Mouse (Mus musculus) limb, embryonic 11.5 days (tissue): ENCODE measurements at regions not wholly inside any gene's neighbourhood (a gene's known extent, or its start where the extent isn't known, plus 50 kb on each side); places are given as distances from the start of the nearest gene placed in this dataset.
"Not testable (repeated sequence)": the region's sequence is repeated elsewhere in the genome, so short reads cannot be mapped to it uniquely, and the experiment has no call there.

Source experiments
- ATAC-seq: fragments of 200-750 bp; cut with Nextera tagmentation; 2 replicates; pipeline ENCODE4 v1.8.0; 2017; ENCODE audit warnings: low read depth; ENCODE audit not compliant: insufficient number of reproducible peaks, low FRiP score, low TSS enrichment
- DNase-seq: peaks from one replicate; pipeline ENCODE4 v3.0.0-alpha.2; 2015; ENCODE audit warnings: low spot score
- H3K27ac ChIP-seq: fragments of 300-500 bp; sonication (generic); replicated peaks from 2 replicates; pipeline ENCODE4 v1.5.1; 2014; ENCODE audit warnings: low read depth, mild to moderate bottlenecking, low read length
- H3K27me3 ChIP-seq: fragments of 300-500 bp; sonication (generic); 2 replicates; pipeline ENCODE4 v1.6.1; 2014; ENCODE audit warnings: mild to moderate bottlenecking, low read length, mixed read lengths; ENCODE audit not compliant: control insufficient read depth, insufficient read depth
- H3K36me3 ChIP-seq: fragments of 300-500 bp; sonication (generic); 2 replicates; pipeline ENCODE4 v1.6.1; 2014; ENCODE audit warnings: mild to moderate bottlenecking, low read length, moderate library complexity, mixed read lengths; ENCODE audit not compliant: control insufficient read depth, insufficient read depth
- H3K4me1 ChIP-seq: fragments of 300-500 bp; sonication (generic); 2 replicates; pipeline ENCODE4 v1.6.1; 2014; ENCODE audit warnings: low read length, mixed read lengths; ENCODE audit not compliant: control insufficient read depth, insufficient read depth
- H3K4me2 ChIP-seq: fragments of 300-500 bp; sonication (generic); 2 replicates; pipeline ENCODE4 v1.6.1; 2014; ENCODE audit warnings: low read depth, mild to moderate bottlenecking, moderate library complexity; ENCODE audit not compliant: severe bottlenecking
- H3K4me3 ChIP-seq: fragments of 300-500 bp; sonication (generic); 2 replicates; pipeline ENCODE4 v1.5.1; 2014; ENCODE audit warnings: low read depth, low read length
- H3K9ac ChIP-seq: fragments of 300-500 bp; sonication (generic); 2 replicates; pipeline ENCODE4 v1.6.1; 2014; ENCODE audit warnings: mild to moderate bottlenecking, low read length
- H3K9me3 ChIP-seq: fragments of 300-500 bp; sonication (generic); 2 replicates; pipeline ENCODE4 v1.6.1; 2016; ENCODE audit warnings: low read length; ENCODE audit not compliant: control insufficient read depth
- WGBS: fragments of 180-500 bp; shearing (Covaris S2); extraction: QIAGEN DNeasy Blood & Tissue Kit; methylation state at CpG from one replicate; pipeline ENCODE4 v1.1.7; 2014; 5-methylcytosine and 5-hydroxymethylcytosine counted together

DNA sequence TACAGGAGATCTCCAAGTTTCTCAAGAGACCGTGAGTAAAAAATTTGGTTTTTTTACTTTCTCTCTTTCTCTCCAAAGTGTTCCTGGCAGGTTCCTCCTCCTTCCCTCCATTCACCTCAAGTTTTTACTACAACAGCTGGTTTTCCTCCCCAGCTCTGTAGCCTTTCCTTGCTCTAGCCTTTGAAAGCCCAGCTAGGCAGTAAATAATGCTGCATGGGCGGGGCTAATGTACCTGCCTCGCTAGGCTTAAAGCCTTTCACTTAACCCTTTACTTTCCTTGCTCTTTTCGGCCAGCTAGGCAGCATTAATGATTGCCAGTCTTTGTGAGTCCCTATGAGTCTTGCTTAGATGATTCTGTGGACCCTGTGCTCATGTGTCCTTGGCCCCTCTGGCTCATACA lies 720.0 kb upstream of the Adam24 start:
- Histone ChIP-seq H3K4me1 (no peaks in the 10 kb centered on the region), H3K4me3 (no peak overlapping the region), H3K36me3 (no peaks in the 10 kb centered on the region), H3K4me2 (no peak overlapping the region), H3K9me3 (no peaks in the 10 kb centered on the region), H3K27me3 (no peaks in the 10 kb centered on the region), H3K9ac (no peak overlapping the region), H3K27ac (no peak overlapping the region)
- ATAC-seq = peak; percentile 79; the same call in 1 of the 2 replicates
- WGBS = 24% methylated on average over 4 of the region's 4 CpGs
- DNase-seq = peak; percentile 48

DNA sequence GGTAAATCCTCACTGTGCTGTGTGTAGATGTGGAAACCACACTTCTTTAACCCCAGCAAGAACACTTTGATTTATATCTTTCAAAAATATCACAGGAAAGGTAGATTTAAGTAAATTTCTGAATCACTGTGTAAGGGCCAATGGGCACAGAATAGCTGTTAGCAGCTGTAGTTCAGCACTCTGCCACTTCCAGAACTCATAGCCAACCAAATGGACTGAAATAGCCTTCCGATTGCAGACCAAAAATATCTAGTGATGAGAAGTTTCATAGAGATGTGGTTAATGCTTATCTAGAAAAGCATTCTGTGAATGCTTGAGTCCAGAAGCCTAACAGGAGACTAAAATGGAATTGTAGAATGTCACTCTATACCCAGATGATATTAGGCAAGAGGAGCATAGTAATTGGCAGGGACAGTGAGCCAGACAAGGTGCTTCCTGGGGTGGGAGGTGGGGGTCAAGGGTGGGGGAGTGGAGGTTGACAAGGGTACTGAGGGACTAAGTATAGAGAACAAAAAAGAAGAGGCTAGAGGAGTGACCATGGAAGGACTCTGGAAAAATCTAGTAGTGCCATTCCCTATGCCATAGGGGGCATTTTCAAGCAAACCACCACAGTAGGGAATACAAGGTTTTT lies 669.6 kb upstream of the Adam24 start:
- no peak overlapping the region for H3K9ac ChIP-seq
- H3K4me3 ChIP-seq = no peak overlapping the region
- DNase-seq (no peak), ATAC-seq (no peak)
- no peaks in the 10 kb centered on the region for H3K36me3 ChIP-seq
- no peaks in the 10 kb centered on the region for H3K27me3 ChIP-seq
- 88% methylated on average over 1 of the region's 1 CpGs for WGBS
- H3K27ac ChIP-seq = no peak overlapping the region
- no peaks in the 10 kb centered on the region for H3K9me3 ChIP-seq
- H3K4me2 ChIP-seq = no peak overlapping the region
- H3K4me1 ChIP-seq = no peaks in the 10 kb centered on the region

DNA sequence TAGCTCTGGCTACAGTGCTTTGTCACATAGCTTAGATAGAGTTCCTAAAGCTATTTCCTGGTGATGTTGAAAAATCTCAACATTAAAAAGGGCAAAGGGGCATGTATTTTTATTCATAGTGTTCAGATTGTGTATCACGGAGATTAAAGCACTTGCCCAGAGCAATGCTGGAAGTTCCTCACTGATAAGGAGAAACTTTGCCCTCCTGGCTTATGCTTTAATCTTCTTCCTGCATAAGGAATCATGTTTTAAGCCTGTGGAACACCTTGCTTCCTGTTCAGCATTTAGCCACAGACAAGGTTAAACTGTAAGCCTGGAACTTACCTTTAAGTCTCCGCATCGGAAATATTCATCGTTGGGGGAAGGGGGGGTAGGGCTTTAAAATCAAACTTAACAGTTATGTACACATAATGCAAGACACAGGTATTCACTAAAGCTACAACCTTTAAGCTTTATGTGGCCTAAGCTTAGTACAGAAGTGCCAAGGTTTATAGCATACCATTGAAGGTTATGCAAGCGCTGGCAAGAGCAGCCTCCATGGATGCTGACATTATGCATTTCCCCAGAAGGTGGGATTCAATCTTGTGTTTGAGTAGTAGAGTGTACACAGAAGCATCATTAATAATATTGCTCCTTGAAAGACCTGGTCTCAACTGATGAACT lies 655.5 kb upstream of the Adam24 start:
- no peak overlapping the region for H3K4me3 ChIP-seq

DNA sequence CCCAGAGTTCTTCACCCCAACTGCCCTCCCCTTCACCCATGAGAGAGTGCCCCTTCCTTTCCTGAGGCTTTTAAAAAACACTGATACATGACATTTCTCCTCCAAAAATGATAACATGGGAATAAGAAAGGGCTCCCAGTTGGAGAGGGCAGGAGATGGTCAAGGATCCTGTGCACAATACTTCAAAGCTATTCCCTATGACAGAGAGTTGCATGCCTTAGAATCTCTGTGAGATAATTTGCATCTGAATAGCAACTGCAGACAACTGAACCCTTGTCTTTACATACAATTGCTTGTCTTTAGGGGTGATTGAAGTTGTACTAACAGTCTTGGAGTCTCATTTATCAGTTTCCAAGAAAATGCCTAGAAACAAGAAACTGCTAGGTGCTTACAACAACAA lies 610.7 kb upstream of the Adam24 start:
- no peaks in the 10 kb centered on the region for H3K9me3 ChIP-seq
- H3K27ac ChIP-seq = no peak overlapping the region
- no peak overlapping the region for H3K9ac ChIP-seq
- no peaks in the 10 kb centered on the region for H3K27me3 ChIP-seq
- ATAC-seq = no peak
- H3K36me3 ChIP-seq = no peaks in the 10 kb centered on the region
- no peaks in the 10 kb centered on the region for H3K4me1 ChIP-seq
- no peak for DNase-seq
- H3K4me3 ChIP-seq = no peak overlapping the region
- no peak overlapping the region for H3K4me2 ChIP-seq

More for the DNA sequence above, 655.5 kb upstream of the Adam24 start:
- Histone ChIP-seq H3K27me3 (no peaks in the 10 kb centered on the region), H3K9me3 (no peaks in the 10 kb centered on the region), H3K9ac (no peak overlapping the region), H3K4me1 (no peaks in the 10 kb centered on the region), H3K36me3 (no peaks in the 10 kb centered on the region), H3K27ac (no peak overlapping the region), H3K4me2 (no peak overlapping the region)
- WGBS = 91% methylated on average over 5 of the region's 5 CpGs
- DNase-seq (no peak), ATAC-seq (no peak)

DNA sequence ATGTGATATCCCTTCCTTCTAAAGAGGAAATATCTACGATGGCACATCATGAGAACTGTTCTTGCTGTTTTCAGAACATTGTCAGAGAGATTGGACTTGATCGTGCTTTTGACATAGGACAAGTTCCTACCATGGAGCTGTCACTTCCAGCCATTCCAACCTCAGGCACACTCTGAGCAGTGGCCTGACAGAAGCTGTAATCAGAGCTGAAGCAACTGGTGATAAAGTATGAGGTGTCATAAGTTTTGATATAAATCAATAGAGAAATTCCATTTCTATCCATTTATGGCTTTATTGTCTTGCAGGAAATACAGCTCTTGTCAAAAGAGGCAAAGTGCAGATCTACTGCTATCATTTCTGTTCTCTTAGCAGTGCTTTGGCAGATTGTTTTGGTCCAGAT lies 603.7 kb upstream of the Adam24 start:
- Histone ChIP-seq H3K36me3 (no peaks in the 10 kb centered on the region), H3K27me3 (no peaks in the 10 kb centered on the region), H3K9ac (no peak overlapping the region), H3K9me3 (no peaks in the 10 kb centered on the region), H3K4me1 (no peaks in the 10 kb centered on the region), H3K4me2 (no peak overlapping the region), H3K27ac (no peak overlapping the region), H3K4me3 (no peak overlapping the region)
- WGBS = 87% methylated on average over 2 of the region's 2 CpGs
- no peak for DNase-seq
- ATAC-seq = no peak

DNA sequence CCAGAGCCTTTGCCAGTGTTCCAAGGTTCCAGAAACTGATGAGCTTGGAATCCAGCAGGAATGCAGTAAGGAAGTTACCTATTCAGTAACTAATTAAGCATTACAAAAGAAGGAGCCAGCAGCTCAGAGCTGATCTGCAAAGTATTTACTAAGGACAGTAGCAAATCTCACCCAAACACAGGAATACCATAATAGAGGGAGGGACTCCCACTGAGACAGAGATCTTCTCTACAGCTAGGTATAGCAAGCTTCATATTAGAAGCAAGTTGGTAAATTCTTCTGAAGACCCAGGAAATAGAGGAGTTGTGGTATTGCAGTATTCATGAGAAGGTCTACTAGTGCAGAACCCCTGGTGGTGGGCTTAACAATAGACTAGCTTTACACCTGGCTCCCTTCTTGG lies 593.9 kb upstream of the Adam24 start:
- H3K4me3 ChIP-seq, DNase-seq, H3K27ac ChIP-seq, ATAC-seq, H3K9me3 ChIP-seq, H3K4me1 ChIP-seq, H3K36me3 ChIP-seq, H3K4me2 ChIP-seq, H3K9ac ChIP-seq, H3K27me3 ChIP-seq: not testable (repeated sequence)

DNA sequence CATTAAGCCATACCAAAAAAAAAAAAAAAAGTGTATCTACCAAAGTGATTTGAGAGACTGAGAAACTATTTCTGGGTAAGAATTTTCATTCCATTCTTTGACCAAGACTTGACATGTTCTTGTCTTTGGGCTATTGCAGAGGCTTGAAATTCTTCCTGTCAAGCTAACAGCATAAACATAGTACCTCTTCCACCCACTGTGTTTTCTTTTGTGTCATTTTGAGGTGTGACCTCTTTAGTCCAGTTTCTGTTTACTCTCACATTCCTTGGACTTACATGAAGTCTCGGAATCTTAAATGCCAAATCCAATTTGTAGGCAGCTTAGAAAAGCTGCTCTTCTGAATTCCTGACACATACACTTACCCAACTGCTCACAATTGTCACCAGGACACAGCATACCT lies 590.7 kb upstream of the Adam24 start:
- Histone ChIP-seq H3K27ac (no peak overlapping the region), H3K9ac (no peak overlapping the region), H3K36me3 (no peaks in the 10 kb centered on the region), H3K27me3 (no peaks in the 10 kb centered on the region), H3K9me3 (no peaks in the 10 kb centered on the region), H3K4me1 (no peaks in the 10 kb centered on the region), H3K4me2 (no peak overlapping the region), H3K4me3 (no peak overlapping the region)
- ATAC-seq = no peak
- no peak for DNase-seq
- WGBS = 78% methylated on average over 1 of the region's 1 CpGs

DNA sequence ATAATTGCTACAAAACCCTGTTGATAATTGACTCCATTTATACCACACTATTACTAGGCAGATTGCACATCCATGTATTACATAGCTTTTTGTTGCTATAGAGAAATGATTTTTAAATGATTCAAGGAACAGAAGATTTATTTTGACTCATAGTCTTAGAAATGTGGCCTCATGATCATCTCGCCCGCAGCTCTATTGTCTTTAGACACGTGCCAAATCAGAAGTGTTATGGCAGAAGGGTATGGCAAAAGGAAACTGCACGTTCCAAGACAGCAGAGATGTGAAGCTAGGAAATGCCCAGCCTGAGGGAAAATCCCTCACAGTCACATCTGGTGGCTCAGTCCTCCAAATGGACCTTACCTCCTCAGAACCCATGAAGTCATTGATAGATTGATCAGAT lies 585.5 kb upstream of the Adam24 start:
- Histone ChIP-seq H3K4me1 (no peaks in the 10 kb centered on the region), H3K9ac (no peak overlapping the region), H3K36me3 (no peaks in the 10 kb centered on the region), H3K9me3 (no peaks in the 10 kb centered on the region), H3K4me3 (no peak overlapping the region), H3K27me3 (no peaks in the 10 kb centered on the region), H3K27ac (no peak overlapping the region), H3K4me2 (no peak overlapping the region)
- ATAC-seq = no peak
- DNase-seq = no peak
- 90% methylated on average over 4 of the region's 4 CpGs for WGBS

DNA sequence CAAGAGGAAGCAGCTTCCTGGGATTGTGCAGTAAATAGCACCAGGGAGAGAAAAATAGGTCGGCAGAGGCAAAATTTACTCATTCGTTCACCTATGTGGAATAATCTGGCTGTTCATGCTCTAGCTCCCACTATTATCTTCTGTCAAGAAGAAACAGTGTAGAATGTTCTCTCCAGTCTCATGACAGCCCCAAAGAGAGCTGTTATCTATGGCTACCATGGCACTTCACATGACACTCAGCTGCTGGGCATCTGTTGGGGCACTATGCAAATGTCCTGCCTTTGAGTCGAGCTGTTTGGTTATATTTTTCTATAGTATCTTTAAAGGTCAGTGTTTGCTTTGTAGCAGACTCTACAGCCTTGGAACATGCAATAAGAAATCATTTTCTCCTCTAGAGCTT lies 550.5 kb upstream of the Adam24 start:
- WGBS = 87% methylated on average over 3 of the region's 3 CpGs
- ATAC-seq (no peak), DNase-seq (no peak)
- no peaks in the 10 kb centered on the region for H3K36me3 ChIP-seq
- no peak overlapping the region for H3K4me3 ChIP-seq
- H3K4me1 ChIP-seq = no peaks in the 10 kb centered on the region
- H3K4me2 ChIP-seq = no peak overlapping the region
- H3K27me3 ChIP-seq = no peaks in the 10 kb centered on the region
- no peaks in the 10 kb centered on the region for H3K9me3 ChIP-seq
- no peak overlapping the region for H3K27ac ChIP-seq
- H3K9ac ChIP-seq = no peak overlapping the region
